Mouse (Mus musculus) frontal cortex, postnatal 10 days (tissue): ENCODE results near the gene Tktl1.
A peak's percentile ranks its signal among the peaks of the same experiment; 100 is the strongest.
"Not testable (repeated sequence)": the region's sequence is repeated elsewhere in the genome, so short reads cannot be mapped to it uniquely, and the experiment has no call there.

ENCODE experiments used
- DNase-seq, 2 experiments: peaks; one replicate each; pipeline ENCODE4 v3.0.0; 2022; ENCODE audit warnings: low spot score in 2 of 2, mixed read lengths in 1 of 2

Tktl1 gene

DNA sequence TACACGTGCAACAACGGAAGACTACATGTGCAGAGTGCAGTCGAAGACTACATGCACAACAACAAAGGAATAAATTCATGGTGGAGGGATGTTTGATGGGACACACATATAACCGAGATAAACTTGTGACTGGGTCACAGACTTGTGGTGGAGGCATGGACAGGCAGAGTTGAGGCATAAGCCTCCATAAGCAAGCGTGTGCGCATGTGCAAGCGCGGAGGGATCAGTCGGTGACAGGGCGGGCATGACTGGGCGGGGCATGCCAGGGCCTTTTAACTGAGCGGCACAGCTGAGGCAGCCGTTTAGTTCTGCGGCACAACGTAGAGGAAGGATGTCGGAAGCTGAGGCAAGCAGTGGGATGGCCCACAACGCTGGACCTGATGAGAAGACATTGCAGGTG is at the start of gene Tktl1:
Gene Tktl1, plus strand, starts transcription at position 301 of the 400 bp plus-strand sequence.
- no peak for DNase-seq

- DNase-seq = not testable (repeated sequence)
These were observed 41.8 kb upstream of the Tktl1 start, which contains the start of gene Mecp2 for GRCm38 (mm10) chrX:74135263-74135662. TSS of gene Mecp2 (minus strand) at chrX:74135363.

- no peak for DNase-seq
These were observed 9.3 kb upstream of the Tktl1 start, which contains the start of gene Tex28 for GRCm38 (mm10) chrX:74167738-74168137. TSS of gene Tex28 (minus strand) at chrX:74167838.

DNA sequence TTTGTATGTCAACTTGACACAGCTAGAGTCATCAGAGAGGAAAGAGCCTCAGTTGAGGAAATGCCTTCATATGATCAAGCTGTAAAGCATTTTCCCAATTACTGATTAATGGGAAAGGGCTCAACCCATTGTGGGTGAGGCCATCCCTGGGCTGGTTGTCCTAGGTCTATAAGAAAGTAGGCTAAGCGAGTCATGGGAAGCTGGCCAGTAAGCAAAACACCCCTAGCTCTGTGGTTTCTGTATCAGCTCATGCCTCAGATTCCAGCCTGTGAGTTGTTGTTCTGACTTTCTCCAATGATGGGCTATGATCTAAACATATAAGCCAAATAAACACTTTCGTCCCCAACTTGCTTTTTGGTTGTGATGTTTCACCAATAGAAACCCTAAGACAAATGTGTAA is 26.5 kb downstream of the Tktl1 start:
- DNase-seq = no peak

DNA sequence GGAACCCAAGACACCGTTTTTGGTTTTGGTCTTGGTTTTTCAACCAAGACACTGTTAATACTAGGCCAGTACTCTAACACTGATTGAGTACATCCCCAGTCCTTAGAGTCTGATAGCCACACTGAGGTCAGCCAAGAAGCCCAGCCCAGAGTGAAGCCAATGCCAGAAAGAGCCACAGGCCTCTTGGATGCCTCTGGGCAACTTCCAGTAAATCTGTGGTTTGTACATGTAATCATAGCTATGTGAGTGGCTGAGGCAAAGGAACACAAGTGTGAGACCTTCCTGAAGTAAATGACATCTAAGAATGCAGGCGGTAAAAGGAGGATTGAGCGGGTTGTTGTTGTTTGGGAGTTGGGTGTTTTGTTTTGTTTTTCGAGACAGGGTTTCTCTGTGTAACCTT is 41.4 kb downstream of the Tktl1 start:
- DNase-seq = no peak

DNA sequence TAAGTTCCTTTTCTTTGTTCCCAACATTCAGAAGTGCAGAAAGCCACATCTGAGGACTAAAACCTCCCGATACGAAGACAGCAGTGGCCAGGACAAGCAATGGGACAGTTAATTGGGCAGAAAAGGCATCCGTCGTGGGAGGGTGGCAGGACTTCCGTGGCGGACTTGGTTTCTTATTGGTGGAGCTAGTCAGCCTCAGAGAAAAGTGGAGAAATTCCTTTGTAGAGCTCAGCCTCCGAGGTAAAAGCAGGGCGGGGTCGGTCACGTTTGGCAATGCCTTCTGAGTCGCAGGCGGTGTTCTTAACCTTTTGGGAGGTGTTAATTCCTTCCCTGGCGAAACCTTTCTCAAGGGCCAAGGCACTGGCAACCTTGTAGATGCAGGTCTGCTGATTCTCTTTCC is 42.4 kb downstream of the Tktl1 start:
- DNase-seq = no peak

DNA sequence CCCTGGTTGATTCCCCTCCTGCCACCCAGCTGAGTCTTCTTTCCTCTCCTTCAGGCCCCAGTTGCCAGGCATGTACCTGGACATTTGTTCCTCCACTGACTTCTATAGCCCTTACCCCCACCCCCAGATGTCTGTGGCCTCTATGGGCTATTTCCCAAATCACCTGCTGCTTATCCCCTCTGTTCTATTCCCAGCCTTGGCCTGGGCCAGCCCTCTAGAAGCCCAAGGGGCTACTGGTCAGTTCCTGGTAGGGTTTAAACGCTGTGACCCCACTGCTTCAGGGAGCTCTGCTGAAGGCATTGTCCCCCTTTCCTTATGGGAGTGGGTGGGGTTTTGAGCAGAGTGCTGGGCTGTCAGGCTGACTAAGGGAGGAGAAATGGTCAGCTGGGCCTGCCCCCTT is 43.0 kb downstream of the Tktl1 start:
- DNase-seq = not testable (repeated sequence)

GRCm38 (mm10) chrX:74230038-74230437 is 53.0 kb downstream of the Tktl1 start:
- DNase-seq = no peak

DNA sequence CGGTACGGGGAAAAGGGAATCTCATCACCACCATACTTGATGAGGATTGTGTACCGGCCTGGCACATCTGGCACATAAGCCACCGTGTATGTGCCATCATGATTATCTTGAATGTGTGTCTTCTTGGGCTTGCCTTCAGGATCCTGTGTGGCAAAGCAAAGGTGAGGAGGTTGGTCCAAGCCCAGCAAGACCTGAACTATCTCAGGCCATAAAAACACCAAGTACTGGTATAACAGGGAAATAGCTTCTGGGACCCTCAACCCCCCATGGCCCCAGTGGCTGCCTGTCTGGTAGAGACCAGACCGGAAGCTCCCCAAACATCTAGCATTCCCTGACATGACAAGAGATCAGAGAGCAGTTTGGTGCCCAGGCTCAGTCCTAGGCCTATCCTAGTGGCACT is 56.1 kb downstream of the Tktl1 start:
- DNase-seq = no peak

DNA sequence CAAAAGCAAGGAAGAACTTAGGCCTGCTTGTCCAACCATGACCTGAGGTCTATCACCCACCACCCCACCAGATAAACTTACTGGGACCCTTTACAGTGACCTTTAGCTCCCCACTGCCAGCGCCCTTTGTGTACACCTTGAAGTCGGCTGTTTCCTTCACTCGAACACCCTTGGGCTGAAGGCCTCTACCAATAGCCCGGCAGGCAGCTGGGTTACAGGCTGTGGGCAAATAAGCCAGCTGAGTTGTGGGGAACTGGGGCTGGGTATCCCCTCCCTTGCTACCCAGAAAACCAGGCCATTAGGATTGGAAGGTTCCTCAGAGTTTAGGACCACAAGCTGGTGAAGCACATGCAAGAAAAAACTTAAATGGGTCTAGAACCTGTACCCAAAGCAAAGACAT is 63.3 kb downstream of the Tktl1 start:
- no peak for DNase-seq

DNA sequence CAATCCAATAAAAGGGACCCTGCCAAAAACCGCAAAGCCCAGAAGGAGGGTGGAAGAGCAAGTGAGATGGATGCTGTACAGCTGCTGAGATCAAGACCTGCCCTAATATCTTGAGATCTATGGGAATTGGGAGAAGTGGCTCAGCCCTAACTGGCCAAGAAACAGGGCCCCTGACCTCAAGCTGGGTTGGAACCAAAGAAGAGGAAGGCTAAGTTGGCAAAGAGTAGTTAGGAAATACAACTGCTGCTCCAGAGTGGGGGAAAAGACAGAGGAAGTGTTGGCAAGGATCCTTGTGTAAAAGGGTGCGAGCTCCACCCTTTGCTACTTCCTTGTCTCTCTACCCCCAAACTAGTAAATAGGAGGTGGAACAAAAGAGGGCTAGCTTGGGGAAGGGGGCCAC is 66.3 kb downstream of the Tktl1 start:
- DNase-seq = no peak

- no peak for DNase-seq
These were observed 66.7 kb downstream of the Tktl1 start for GRCm38 (mm10) chrX:74243807-74244206.

- peak; percentile 17 to 55 for DNase-seq
These were observed 67.6 kb downstream of the Tktl1 start for GRCm38 (mm10) chrX:74244614-74245083.

- no peak for DNase-seq
These were observed 68.0 kb downstream of the Tktl1 start for GRCm38 (mm10) chrX:74245107-74245506.

- DNase-seq = peak; percentile 65 to 66
These were observed 68.6 kb downstream of the Tktl1 start for GRCm38 (mm10) chrX:74245687-74246086.

DNA sequence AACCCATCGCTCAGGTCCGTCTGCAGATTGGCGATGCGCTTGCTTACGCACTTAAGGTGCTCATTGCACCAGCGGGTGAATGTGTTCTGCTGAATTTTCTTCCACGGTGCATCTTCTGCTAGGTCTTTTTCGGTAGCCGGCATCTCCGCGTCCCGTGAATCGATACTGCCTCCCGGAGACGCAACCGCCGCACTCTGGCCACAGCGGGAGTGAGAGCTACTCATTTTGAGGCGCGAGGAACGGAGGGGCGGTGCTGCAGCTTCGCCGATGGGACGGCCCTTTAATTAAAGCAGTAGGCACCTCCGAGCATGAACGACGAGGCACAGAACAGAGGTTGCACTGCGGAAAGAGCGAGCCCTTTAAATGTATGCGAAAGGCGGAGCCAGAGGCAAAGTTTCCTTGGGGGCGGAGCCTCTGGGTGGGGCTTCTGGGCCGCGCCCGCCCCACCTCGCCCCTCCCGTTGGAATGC is 69.2 kb downstream of the Tktl1 start:
- DNase-seq = peak; percentile 82

GRCm38 (mm10) chrX:74246693-74247092 is 69.6 kb downstream of the Tktl1 start:
- peak in 1 of 2 experiments; percentile 16 for DNase-seq

DNA sequence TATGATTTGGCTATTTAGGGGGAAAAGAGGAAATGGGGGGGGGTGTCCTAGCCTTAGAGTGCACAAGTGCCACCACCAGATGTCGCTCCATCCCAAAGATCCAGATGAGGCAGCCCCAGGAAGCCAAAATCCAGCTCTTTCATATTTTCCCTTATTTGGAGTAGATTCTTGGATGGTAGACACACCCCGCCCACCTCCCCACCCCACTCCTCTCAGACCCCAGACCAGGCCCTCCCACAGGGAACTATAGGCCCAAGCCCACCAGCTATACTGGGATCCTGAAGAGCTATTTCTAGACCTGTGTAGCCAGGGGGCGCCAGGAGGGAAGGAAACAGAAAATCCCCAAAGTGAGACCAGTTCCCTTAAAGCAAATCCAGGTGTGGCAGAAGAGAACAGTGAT is 71.6 kb downstream of the Tktl1 start:
- peak in 1 of 2 experiments; percentile 41 for DNase-seq

GRCm38 (mm10) chrX:74249615-74250014 is 72.6 kb downstream of the Tktl1 start, which contains the start of gene Flna:
TSS of gene Flna (minus strand) at chrX:74249820.
- DNase-seq = peak; percentile 35 to 47

GRCm38 (mm10) chrX:74254153-74254887 is 77.3 kb downstream of the Tktl1 start, which contains the start of gene Emd:
TSS of gene Emd (plus strand) at chrX:74254687.
- DNase-seq = peak; percentile 82 to 86

GRCm38 (mm10) chrX:74254888-74255565 is 78.0 kb downstream of the Tktl1 start:
- DNase-seq = no peak

DNA sequence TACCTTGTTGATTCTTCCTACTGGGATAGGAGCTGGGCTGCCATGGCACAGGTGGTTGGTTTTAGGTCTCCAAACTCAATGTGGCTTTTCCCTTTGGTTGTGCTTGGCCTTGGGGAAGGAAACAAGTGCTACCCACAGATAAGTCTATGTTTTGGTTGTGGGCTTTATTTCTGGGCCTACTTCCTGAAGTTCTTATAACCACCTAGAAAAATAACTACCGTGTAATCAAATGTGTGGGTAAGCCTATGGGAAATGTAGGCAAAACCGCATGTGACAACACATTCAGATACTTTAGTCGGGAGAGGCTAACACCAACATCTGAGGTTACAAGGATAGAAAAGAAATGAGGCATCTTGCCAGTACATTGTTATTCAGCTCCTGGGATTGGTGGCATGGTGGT is 80.7 kb downstream of the Tktl1 start:
- DNase-seq = no peak
